Mouse (Mus musculus): ENCODE data around the gene Tbc1d1.
A peak's percentile ranks its signal among the peaks of the same experiment; 100 is the strongest.

Gene Tbc1d1

GRCm38 (mm10) chr5:64206875-64207274, 50.8 kb downstream of the Tbc1d1 start:
- no peak for DNase-seq (ENCODE audit: low spot score)

- no peak for DNase-seq (ENCODE audit: low spot score)
Measured at GRCm38 (mm10) chr5:64207800-64208199, 51.7 kb downstream of the Tbc1d1 start.

GRCm38 (mm10) chr5:64210817-64211216, 54.7 kb downstream of the Tbc1d1 start:
- DNase-seq (ENCODE audit: low spot score): no peak

- no peak for DNase-seq (ENCODE audit: low spot score)
Measured at GRCm38 (mm10) chr5:64211284-64211683, 55.2 kb downstream of the Tbc1d1 start.

- no peak for DNase-seq (ENCODE audit: low spot score)
Measured at GRCm38 (mm10) chr5:64212206-64212605, 56.1 kb downstream of the Tbc1d1 start.

GRCm38 (mm10) chr5:64212619-64213018, 56.5 kb downstream of the Tbc1d1 start:
- no peak for DNase-seq (ENCODE audit: low spot score)

- no peak for DNase-seq (ENCODE audit: low spot score)
Measured at GRCm38 (mm10) chr5:64215806-64216205, 59.7 kb downstream of the Tbc1d1 start.

GRCm38 (mm10) chr5:64216326-64216725, 60.2 kb downstream of the Tbc1d1 start:
- DNase-seq (ENCODE audit: low spot score): no peak

- DNase-seq (ENCODE audit: low spot score): no peak
Measured at GRCm38 (mm10) chr5:64217256-64217655, 61.2 kb downstream of the Tbc1d1 start.

- DNase-seq (ENCODE audit: low spot score): no peak
Measured at GRCm38 (mm10) chr5:64217816-64218602, 61.9 kb downstream of the Tbc1d1 start.

GRCm38 (mm10) chr5:64218603-64218999, 62.5 kb downstream of the Tbc1d1 start:
- DNase-seq (ENCODE audit: low spot score): no peak

GRCm38 (mm10) chr5:64220776-64221175, 64.7 kb downstream of the Tbc1d1 start:
- no peak for DNase-seq (ENCODE audit: low spot score)

- DNase-seq (ENCODE audit: low spot score): no peak
Measured at GRCm38 (mm10) chr5:64224735-64225425, 68.8 kb downstream of the Tbc1d1 start.

GRCm38 (mm10) chr5:64228252-64228651, 72.1 kb downstream of the Tbc1d1 start:
- no peak for DNase-seq (ENCODE audit: low spot score)

GRCm38 (mm10) chr5:64229336-64229866, 73.3 kb downstream of the Tbc1d1 start:
- no peak for DNase-seq (ENCODE audit: low spot score)

- DNase-seq (ENCODE audit: low spot score): peak; percentile 81
Measured at GRCm38 (mm10) chr5:64230061-64230466, 74.0 kb downstream of the Tbc1d1 start.

GRCm38 (mm10) chr5:64230507-64231041, 74.5 kb downstream of the Tbc1d1 start:
- DNase-seq (ENCODE audit: low spot score): no peak

- no peak for DNase-seq (ENCODE audit: low spot score)
Measured at GRCm38 (mm10) chr5:64232872-64233271, 76.8 kb downstream of the Tbc1d1 start.

- no peak for DNase-seq (ENCODE audit: low spot score)
Measured at GRCm38 (mm10) chr5:64234269-64234985, 78.3 kb downstream of the Tbc1d1 start.

GRCm38 (mm10) chr5:64235250-64235649, 79.1 kb downstream of the Tbc1d1 start:
- no peak for DNase-seq (ENCODE audit: low spot score)

GRCm38 (mm10) chr5:64236561-64236960, 80.5 kb downstream of the Tbc1d1 start:
- DNase-seq (ENCODE audit: low spot score): no peak

GRCm38 (mm10) chr5:64237263-64237662, 81.2 kb downstream of the Tbc1d1 start:
- no peak for DNase-seq (ENCODE audit: low spot score)
